Mouse (Mus musculus) splenic B cell, adult 2 months (primary cell): ENCODE results near the gene Dync1i1.

Source experiments
- DNase-seq: peaks from one replicate; pipeline ENCODE4 v3.0.0-alpha.2; 2011; ENCODE audit warnings: low read depth, low spot score
- H3K27me3 ChIP-seq: 2 replicates; pipeline ENCODE4 v1.6.1; 2012; ENCODE audit warnings: mild to moderate bottlenecking, low read length, moderate library complexity, mixed read lengths; ENCODE audit not compliant: control insufficient read depth, poor library complexity, insufficient read depth, severe bottlenecking
- H3K36me3 ChIP-seq: 2 replicates; pipeline ENCODE4 v1.6.1; 2012; ENCODE audit warnings: mild to moderate bottlenecking, low read length, moderate library complexity, mixed read lengths; ENCODE audit not compliant: control insufficient read depth, poor library complexity, insufficient read depth, severe bottlenecking

Gene Dync1i1

GRCm38 (mm10) chr6:5855526-5855925, 130.1 kb downstream of the Dync1i1 start:
- H3K27me3 ChIP-seq, result no peaks in the 10 kb centered on the region
- H3K36me3 ChIP-seq, result no peaks in the 10 kb centered on the region
- no peak for DNase-seq

- DNase-seq, result peak; percentile 4
- no peaks in the 10 kb centered on the region for H3K27me3 ChIP-seq
- H3K36me3 ChIP-seq, result no peaks in the 10 kb centered on the region
Measured at GRCm38 (mm10) chr6:5858371-5858770, 132.9 kb downstream of the Dync1i1 start.

DNA sequence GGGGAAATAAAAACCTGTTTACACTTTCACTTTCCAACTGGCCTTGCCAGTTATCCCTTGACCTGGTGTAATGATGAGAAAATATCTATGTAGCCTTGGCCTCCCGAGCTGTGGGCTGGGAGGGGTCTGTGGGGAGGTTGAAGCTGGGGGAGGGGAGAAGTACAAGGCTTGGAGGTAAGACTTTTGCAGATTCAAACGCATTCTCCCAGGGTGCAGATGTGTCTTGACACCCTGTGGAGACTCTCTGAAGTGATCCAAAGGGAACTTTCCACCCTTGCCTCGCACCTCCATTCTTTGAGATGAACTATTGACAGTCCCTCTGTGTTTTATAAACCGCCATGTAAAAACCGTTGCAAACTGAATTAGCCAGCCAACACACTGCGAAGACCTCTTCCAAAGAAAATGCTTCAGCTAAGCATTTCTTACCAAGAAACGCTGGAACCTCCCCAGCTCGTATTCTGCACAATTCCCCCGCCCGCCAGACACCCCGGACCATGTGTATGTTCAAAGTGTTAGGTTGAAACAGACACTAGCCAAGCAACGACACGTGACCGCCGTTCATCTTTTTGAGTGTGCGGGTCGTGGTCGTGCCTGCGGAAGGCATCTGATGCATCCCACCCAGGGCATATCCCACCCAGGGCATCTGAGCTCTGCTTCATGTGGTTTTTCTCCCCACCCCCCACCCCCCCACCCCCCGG, 133.6 kb downstream of the Dync1i1 start:
- DNase-seq, result no peak
- H3K36me3 ChIP-seq, result no peaks in the 10 kb centered on the region
- no peaks in the 10 kb centered on the region for H3K27me3 ChIP-seq

- Histone ChIP-seq H3K27me3 (no peaks in the 10 kb centered on the region), H3K36me3 (no peaks in the 10 kb centered on the region)
- no peak for DNase-seq
Measured at GRCm38 (mm10) chr6:5859630-5860029, 134.2 kb downstream of the Dync1i1 start.

- DNase-seq, result no peak
Measured at GRCm38 (mm10) chr6:5866091-5866490, 140.7 kb downstream of the Dync1i1 start.

GRCm38 (mm10) chr6:5867221-5867620, 141.8 kb downstream of the Dync1i1 start:
- Histone ChIP-seq H3K27me3 (no peaks in the 10 kb centered on the region), H3K36me3 (no peaks in the 10 kb centered on the region)
- DNase-seq, result no peak

More at GRCm38 (mm10) chr6:5866091-5866490, 140.7 kb downstream of the Dync1i1 start:
- H3K27me3 ChIP-seq, result no peaks in the 10 kb centered on the region
- no peaks in the 10 kb centered on the region for H3K36me3 ChIP-seq

DNA sequence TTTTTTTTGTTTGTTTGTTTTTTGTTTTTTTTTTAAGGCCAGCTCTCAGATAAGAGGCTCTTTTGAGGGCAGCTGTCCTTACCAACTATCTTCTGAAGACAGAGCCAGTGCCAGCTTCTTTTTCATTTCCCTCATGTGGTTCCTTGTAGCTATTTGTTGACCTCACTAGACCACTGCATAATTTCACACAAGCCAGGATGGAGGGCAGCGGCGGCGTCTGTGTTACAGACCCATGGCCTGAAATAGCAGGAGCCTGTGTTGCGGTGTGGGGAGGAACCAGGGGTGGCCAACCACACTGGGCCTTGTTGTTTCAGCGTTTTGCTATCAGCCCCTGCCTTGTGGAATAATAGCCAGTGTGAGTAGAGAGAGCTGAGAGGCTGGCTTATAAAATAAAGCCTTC, 145.6 kb downstream of the Dync1i1 start:
- no peaks in the 10 kb centered on the region for H3K36me3 ChIP-seq
- DNase-seq, result no peak
- H3K27me3 ChIP-seq, result no peaks in the 10 kb centered on the region

DNA sequence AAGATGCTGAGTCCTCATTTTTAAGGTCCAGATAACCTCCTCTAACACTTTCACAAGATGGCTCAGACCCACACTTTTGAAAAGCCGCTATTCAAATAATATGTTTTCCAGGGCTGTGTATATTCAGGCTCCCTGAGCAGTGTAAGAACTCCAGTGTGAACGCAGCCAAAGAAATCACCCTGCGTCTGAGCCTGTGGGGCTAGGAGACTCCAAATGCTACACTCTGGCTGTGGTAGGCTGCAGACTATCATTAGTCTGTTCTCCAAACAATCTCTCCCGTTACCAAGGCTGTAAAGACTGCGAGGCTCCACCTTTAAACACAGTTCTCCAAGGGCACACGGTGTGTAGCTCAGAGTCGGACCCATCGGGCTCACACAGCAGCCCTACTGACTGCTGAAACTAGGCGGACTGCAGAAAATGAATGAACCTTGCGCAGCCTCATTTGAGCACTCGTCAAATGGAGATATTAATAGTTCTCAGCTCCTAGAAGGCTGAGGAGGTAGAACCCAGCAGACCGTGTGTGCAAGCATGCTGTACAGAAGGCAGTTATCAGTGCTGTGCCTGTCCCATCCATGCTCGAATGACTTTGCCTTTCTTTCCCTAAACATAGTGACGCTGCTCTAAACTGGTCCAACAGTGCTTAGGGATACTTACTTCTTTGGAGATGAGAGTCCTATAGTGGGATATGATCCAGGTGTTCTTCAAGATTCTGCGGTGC, 146.3 kb downstream of the Dync1i1 start:
- H3K27me3 ChIP-seq, result no peaks in the 10 kb centered on the region
- no peak for DNase-seq
- H3K36me3 ChIP-seq, result no peaks in the 10 kb centered on the region

GRCm38 (mm10) chr6:5889341-5889740, 163.9 kb downstream of the Dync1i1 start:
- no peaks in the 10 kb centered on the region for H3K27me3 ChIP-seq
- no peak for DNase-seq
- H3K36me3 ChIP-seq, result no peaks in the 10 kb centered on the region

- Histone ChIP-seq H3K27me3 (no peaks in the 10 kb centered on the region), H3K36me3 (no peaks in the 10 kb centered on the region)
- DNase-seq, result no peak
Measured at GRCm38 (mm10) chr6:5911295-5911694, 185.9 kb downstream of the Dync1i1 start.

- Histone ChIP-seq H3K36me3 (no peaks in the 10 kb centered on the region), H3K27me3 (no peaks in the 10 kb centered on the region)
- DNase-seq, result no peak
Measured at GRCm38 (mm10) chr6:5915028-5915427, 189.6 kb downstream of the Dync1i1 start.

DNA sequence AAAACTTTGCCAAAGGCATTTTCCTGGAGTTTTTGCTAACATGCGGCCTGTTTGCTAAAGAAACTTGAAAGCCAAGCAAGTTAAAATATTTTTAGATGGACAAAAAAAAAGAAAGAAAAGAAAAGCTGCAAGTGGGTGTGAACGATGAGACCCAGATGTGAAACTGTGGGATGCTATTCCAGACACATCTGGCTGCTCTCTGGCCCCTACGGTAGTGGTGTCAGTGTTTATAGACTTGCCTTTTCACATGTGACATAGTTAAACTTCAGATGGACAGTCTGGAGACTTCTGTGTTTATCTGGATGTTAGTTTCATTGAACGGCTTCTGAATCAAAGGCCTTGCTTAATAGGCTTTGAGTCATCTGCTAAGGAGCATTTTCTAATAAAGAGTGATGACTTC, 195.2 kb downstream of the Dync1i1 start:
- H3K36me3 ChIP-seq, result no peaks in the 10 kb centered on the region
- H3K27me3 ChIP-seq, result no peaks in the 10 kb centered on the region
- DNase-seq, result no peak

DNA sequence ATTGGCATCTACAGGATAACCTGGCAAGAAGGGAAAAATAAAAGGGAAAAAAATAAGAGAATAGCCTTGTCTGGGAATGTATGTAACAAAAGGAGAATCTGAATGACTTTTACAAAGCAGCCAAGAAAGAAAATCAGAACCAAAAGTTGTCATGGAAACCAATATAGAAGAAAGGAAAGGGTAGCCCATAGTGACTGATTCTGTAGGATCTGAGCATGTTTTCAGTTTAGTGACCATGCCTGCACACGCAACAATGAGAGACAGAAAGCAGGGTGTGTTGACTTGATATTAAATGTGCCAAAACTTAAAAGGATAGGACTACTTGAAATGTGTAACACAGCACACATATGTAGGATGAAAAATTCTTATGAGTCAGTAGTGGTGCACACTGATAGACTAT, 197.2 kb downstream of the Dync1i1 start:
- no peak for DNase-seq
- Histone ChIP-seq H3K36me3 (no peaks in the 10 kb centered on the region), H3K27me3 (no peaks in the 10 kb centered on the region)

DNA sequence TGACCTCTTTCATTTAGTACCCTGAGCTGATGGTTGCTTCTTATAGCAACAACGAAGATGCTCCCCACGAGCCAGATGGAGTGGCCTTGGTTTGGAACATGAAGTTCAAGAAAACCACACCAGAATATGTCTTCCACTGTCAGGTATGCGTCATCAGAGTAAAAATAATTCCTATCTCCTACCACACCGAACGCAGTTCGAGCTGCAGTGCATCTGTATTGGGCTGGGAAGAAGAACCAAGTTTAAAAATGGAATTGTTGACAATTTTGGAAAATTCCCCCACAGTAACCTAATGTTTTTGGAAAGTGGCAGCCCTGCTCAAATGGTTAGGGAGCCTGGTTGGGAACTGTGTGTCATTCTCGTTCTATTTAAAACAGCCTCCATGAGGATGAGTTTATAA, 197.7 kb downstream of the Dync1i1 start:
- no peaks in the 10 kb centered on the region for H3K36me3 ChIP-seq
- DNase-seq, result no peak

GRCm38 (mm10) chr6:5930140-5930539, 204.7 kb downstream of the Dync1i1 start:
- H3K36me3 ChIP-seq, result no peaks in the 10 kb centered on the region
- no peaks in the 10 kb centered on the region for H3K27me3 ChIP-seq
- no peak for DNase-seq

More for the DNA sequence above, 197.7 kb downstream of the Dync1i1 start:
- H3K27me3 ChIP-seq, result no peaks in the 10 kb centered on the region
